Mouse (Mus musculus) forebrain, embryonic 11.5 days (tissue): Measurements from ENCODE around the gene Fam45a. TPM values are rescaled to one million over a fixed set of nuclear protein-coding genes. Genes with fewer than 3 reads are reported as not detected.

Experiments
- ATAC-seq: fragments of 200-750 bp; cut with Nextera tagmentation; replicated peaks from 2 replicates; pipeline ENCODE4 v1.8.0; 2017; ENCODE audit warnings: moderate TSS enrichment; ENCODE audit not compliant: low FRiP score
- DNase-seq: peaks from one replicate; pipeline ENCODE4 v3.0.0-alpha.2; 2017; ENCODE audit warnings: low spot score
- H3K27ac ChIP-seq: fragments of 300-500 bp; sonication (generic); 2 replicates; pipeline ENCODE4 v1.5.1; 2014; ENCODE audit warnings: low read depth, low read length
- H3K27me3 ChIP-seq: fragments of 300-500 bp; sonication (generic); 2 replicates; pipeline ENCODE4 v1.6.1; 2014; ENCODE audit warnings: mild to moderate bottlenecking, low read length, mixed read lengths; ENCODE audit not compliant: control insufficient read depth, insufficient read depth
- H3K36me3 ChIP-seq: fragments of 300-500 bp; sonication (generic); 2 replicates; pipeline ENCODE4 v1.6.1; 2014; ENCODE audit warnings: mild to moderate bottlenecking, low read length, moderate library complexity, mixed read lengths; ENCODE audit not compliant: control insufficient read depth, insufficient read depth
- H3K4me1 ChIP-seq: fragments of 300-500 bp; sonication (generic); replicated peaks from 2 replicates; pipeline ENCODE4 v1.6.1; 2014; ENCODE audit warnings: low read length, mixed read lengths; ENCODE audit not compliant: control insufficient read depth, insufficient read depth
- H3K4me2 ChIP-seq: fragments of 300-500 bp; sonication (generic); 2 replicates; pipeline ENCODE4 v1.6.1; 2014; ENCODE audit warnings: low read depth, mild to moderate bottlenecking, low read length, moderate library complexity, mixed read lengths; ENCODE audit not compliant: severe bottlenecking
- H3K4me3 ChIP-seq: fragments of 300-500 bp; sonication (generic); 2 replicates; pipeline ENCODE4 v1.5.1; 2014; ENCODE audit warnings: low read depth, low read length
- H3K9ac ChIP-seq: fragments of 300-500 bp; sonication (generic); 2 replicates; pipeline ENCODE4 v1.6.1; 2014; ENCODE audit warnings: low read length
- H3K9me3 ChIP-seq: fragments of 300-500 bp; sonication (generic); 2 replicates; pipeline ENCODE4 v1.6.1; 2016; ENCODE audit warnings: low read length, mixed read lengths; ENCODE audit not compliant: control insufficient read depth
- WGBS: fragments of 180-500 bp; shearing (Covaris S2); extraction: QIAGEN DNeasy Blood & Tissue Kit; methylation state at CpG from one replicate; pipeline ENCODE4 v1.1.7; 2014; 5-methylcytosine and 5-hydroxymethylcytosine counted together
- polyA plus RNA-seq: library from polyadenylated mRNA; unstranded; fragments of >200 nt; fragmentation: Nextera tagmentation; extraction: Ambion mirVana; gene quantifications from 2 replicates; pipeline ENCODE4 v1.2.1, GENCODE M21; 2014

Gene Fam45a
- polyA plus RNA-seq, 1 experiment from 2014 or later, result 37.1 TPM

DNA sequence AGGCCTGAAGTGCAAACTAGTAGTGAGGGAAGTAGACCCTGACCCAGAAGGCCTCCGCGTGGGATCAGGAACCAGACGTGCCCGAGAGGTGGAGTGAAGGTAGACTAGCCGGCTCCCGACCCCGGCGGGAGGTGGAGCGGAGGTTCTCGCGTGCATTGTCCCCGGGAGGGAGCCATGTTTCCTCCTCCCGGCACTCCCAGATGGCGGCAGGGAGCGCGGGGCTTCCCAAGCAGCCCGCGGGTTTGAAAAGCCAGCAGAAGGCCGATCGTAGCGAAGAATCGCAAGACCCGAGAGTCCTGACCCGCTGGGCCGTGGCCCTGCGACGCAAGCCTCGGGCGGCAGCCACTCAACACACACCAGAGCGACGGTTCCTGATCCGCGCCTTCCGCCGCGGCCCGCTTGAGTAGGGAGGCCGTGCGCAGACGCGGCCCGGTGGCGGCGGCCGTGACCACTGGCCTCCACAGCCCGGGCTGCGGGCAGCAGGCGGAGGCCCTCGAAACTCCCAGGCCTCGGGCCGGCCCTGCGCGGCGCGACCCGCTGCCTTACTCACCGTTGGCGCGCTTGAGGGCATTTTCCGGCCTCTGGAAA, 21.4 kb upstream of the Fam45a start:
- Histone ChIP-seq H3K4me3 (peak overlapping the region; percentile 98), H3K9me3 (no peaks in the 10 kb centered on the region), H3K4me1 (no peaks in the 10 kb centered on the region; the same call in 1 of the 2 replicates), H3K9ac (peak overlapping the region; percentile 100), H3K27ac (peak overlapping the region; percentile 95), H3K27me3 (no peaks in the 10 kb centered on the region), H3K36me3 (no peaks in the 10 kb centered on the region), H3K4me2 (peak overlapping the region; percentile 78)
- ATAC-seq (peak; percentile 78), DNase-seq (peak; percentile 83)
- WGBS, result under 1% methylated on average over 60 of the region's 60 CpGs

DNA sequence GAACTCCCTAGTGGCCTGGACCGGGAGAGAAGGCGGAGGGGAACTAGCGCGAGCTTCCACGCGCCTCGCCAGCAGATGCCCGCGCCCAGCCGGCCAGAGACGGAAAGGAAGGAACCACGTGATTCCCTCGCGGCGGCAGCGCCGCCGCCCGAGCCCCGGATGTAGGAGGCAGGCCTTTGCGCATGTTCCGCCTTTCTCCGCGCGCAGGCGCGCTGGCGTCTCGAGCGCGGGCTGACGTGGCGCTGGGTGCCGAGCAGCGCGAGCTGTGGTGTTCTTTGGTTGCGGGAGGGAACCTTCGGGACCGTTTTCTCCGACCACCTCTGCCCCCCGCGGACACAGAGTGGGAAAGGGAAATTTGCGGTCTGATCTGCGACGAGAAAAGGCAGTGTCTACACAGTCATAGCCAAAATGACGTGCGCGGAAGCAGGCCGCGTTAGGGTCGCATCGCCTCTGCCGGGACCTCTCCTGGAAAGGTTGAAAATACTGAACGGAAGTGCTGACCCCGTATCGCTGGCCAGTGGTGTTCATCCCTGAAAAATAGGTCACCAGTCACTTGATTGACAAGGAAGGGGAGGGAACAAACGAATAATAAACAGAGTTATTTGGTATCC, 20.7 kb upstream of the Fam45a start, which contains the start of gene Eif3a:
Gene Eif3a, minus strand, starts transcription at position 108 of the 611 bp plus-strand sequence.
- WGBS, result under 1% methylated on average over 57 of the region's 57 CpGs
- Histone ChIP-seq H3K27me3 (no peaks in the 10 kb centered on the region), H3K4me1 (no peaks in the 10 kb centered on the region; the same call in 1 of the 2 replicates), H3K36me3 (no peaks in the 10 kb centered on the region), H3K4me3 (peak within 1 kb of the TSS; percentile 98), H3K9me3 (no peaks in the 10 kb centered on the region), H3K27ac (peak within 1 kb of the TSS; percentile 95), H3K9ac (peak within 1 kb of the TSS; percentile 100), H3K4me2 (peak within 1 kb of the TSS; percentile 78)
- peak; percentile 96 for DNase-seq
- ATAC-seq, result peak; percentile 95

GRCm38 (mm10) chr19:60791164-60791563, 20.2 kb upstream of the Fam45a start:
- 16% methylated on average over 9 of the region's 9 CpGs for WGBS

GRCm38 (mm10) chr19:60793170-60793707, 18.1 kb upstream of the Fam45a start:
- H3K9me3 ChIP-seq, result no peaks in the 10 kb centered on the region
- no peaks in the 10 kb centered on the region for H3K36me3 ChIP-seq
- no peak overlapping the region for H3K4me2 ChIP-seq
- no peak for DNase-seq
- no peak overlapping the region for H3K27ac ChIP-seq
- H3K9ac ChIP-seq, result no peak overlapping the region
- no peak overlapping the region for H3K4me3 ChIP-seq
- no peak for ATAC-seq
- no peaks in the 10 kb centered on the region for H3K4me1 ChIP-seq
- 86% methylated on average over 2 of the region's 2 CpGs for WGBS
- no peaks in the 10 kb centered on the region for H3K27me3 ChIP-seq

More at GRCm38 (mm10) chr19:60791164-60791563, 20.2 kb upstream of the Fam45a start:
- Histone ChIP-seq H3K27ac (peak overlapping the region; percentile 95), H3K4me2 (peak overlapping the region; percentile 78), H3K4me1 (no peaks in the 10 kb centered on the region; the same call in 1 of the 2 replicates), H3K9me3 (no peaks in the 10 kb centered on the region), H3K27me3 (no peaks in the 10 kb centered on the region), H3K4me3 (peak overlapping the region; percentile 98), H3K9ac (peak overlapping the region; percentile 100), H3K36me3 (no peaks in the 10 kb centered on the region)
- ATAC-seq (0 out of 2 replicates have a peak, but pooled peaks have one; percentile 24), DNase-seq (no peak)

GRCm38 (mm10) chr19:60795244-60795643, 16.1 kb upstream of the Fam45a start:
- no peaks in the 10 kb centered on the region for H3K4me1 ChIP-seq
- no peak overlapping the region for H3K4me2 ChIP-seq
- H3K27ac ChIP-seq, result no peak overlapping the region
- no peaks in the 10 kb centered on the region for H3K27me3 ChIP-seq
- DNase-seq (no peak), ATAC-seq (no peak)
- 85% methylated on average over 2 of the region's 2 CpGs for WGBS
- no peak overlapping the region for H3K9ac ChIP-seq
- H3K4me3 ChIP-seq, result no peak overlapping the region
- no peaks in the 10 kb centered on the region for H3K9me3 ChIP-seq
- H3K36me3 ChIP-seq, result no peaks in the 10 kb centered on the region

GRCm38 (mm10) chr19:60797415-60797814, 14.0 kb upstream of the Fam45a start:
- Histone ChIP-seq H3K27me3 (no peaks in the 10 kb centered on the region), H3K36me3 (no peaks in the 10 kb centered on the region), H3K4me1 (no peaks in the 10 kb centered on the region), H3K4me2 (no peak overlapping the region), H3K9ac (no peak overlapping the region), H3K27ac (no peak overlapping the region), H3K4me3 (no peak overlapping the region), H3K9me3 (no peaks in the 10 kb centered on the region)
- DNase-seq (no peak), ATAC-seq (no peak)
- 92% methylated on average over 2 of the region's 2 CpGs for WGBS

DNA sequence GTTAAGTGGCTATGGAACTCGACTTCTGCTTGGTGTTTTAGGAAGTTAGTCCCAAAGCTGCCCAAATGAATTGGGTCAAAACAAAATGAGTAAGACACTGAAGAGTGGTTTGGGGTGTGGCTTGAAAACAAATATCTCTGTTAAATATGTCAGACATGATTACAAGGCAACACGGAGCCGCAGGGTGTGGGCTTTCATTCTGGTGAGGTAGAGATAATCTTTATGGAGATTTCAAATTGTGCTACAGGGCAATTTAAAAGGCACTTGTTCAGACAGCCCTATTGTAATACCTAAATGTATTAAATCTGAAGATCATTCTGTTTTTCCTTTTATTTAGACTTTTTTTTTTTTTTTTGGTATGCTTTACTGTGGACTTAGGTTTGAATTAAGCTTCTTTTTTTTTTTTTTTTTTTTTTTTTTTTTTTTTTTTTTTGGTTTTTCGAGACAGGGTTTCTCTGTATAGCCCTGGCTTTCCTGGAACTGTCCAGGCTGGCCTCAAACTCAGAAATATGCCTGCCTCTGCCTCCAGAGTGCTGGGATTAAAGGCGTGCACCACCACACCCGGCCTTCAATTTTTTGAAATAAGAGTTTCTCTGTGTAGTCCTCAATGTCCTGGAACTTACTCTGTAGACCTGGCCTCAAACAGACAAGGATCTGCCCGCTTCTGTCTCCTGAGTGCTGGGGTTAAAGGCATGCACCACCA, 11.4 kb upstream of the Fam45a start:
- DNase-seq (no peak), ATAC-seq (no peak)
- no peaks in the 10 kb centered on the region for H3K27me3 ChIP-seq
- no peak overlapping the region for H3K27ac ChIP-seq
- no peaks in the 10 kb centered on the region for H3K36me3 ChIP-seq
- no peak overlapping the region for H3K4me2 ChIP-seq
- no peaks in the 10 kb centered on the region for H3K9me3 ChIP-seq
- 81% methylated on average over 7 of the region's 7 CpGs for WGBS
- H3K4me3 ChIP-seq, result no peak overlapping the region
- H3K4me1 ChIP-seq, result no peaks in the 10 kb centered on the region
- no peak overlapping the region for H3K9ac ChIP-seq

- 71% methylated on average over 2 of the region's 2 CpGs for WGBS
- H3K36me3 ChIP-seq, result no peaks in the 10 kb centered on the region
- DNase-seq, result no peak
These were observed 6.5 kb upstream of the Fam45a start for GRCm38 (mm10) chr19:60804903-60805302.

More at GRCm38 (mm10) chr19:60804903-60805302, 6.5 kb upstream of the Fam45a start:
- Histone ChIP-seq H3K4me3 (no peak overlapping the region), H3K4me1 (no peaks in the 10 kb centered on the region), H3K27ac (no peak overlapping the region), H3K9me3 (no peaks in the 10 kb centered on the region), H3K9ac (no peak overlapping the region), H3K27me3 (no peaks in the 10 kb centered on the region), H3K4me2 (no peak overlapping the region)
- ATAC-seq, result no peak
